ENCODE assay signal across 22 mouse cellular contexts in genomic region chr2:71246096-71246495, GRCm38 (mm10). TPM values are rescaled to one million over a fixed set of nuclear protein-coding genes. Genes with fewer than 3 reads are reported as not detected.
A peak's percentile ranks its signal among the peaks of the same experiment; 100 is the strongest.
DNase-seq lines count a peak whose midpoint lies in the region; ATAC-seq and TF ChIP-seq lines count a peak whose summit lies in the region.
"Had no signal": no experiment of that assay in that cellular context is flagged by ENCODE, and none has a peak within 500 bp of the region (broad histone marks: within the 10 kb centered on the region; RNA-seq: fewer than 3 reads in every experiment).

No protein-coding gene starts in this region.

- H3K4me2 ChIP-seq in forebrain, embryonic 13.5 days, result no peak overlapping the region
- H3K4me2 ChIP-seq in forebrain, postnatal 0 days (ENCODE audit: low read depth), result no peak overlapping the region
- H3K4me2 ChIP-seq in hindbrain, embryonic 15.5 days, result no peak overlapping the region
- no peak overlapping the region for H3K4me2 ChIP-seq in hindbrain, embryonic 11.5 days (replicated peaks; ENCODE audit: low read depth, low read length)
- H3K4me2 ChIP-seq in midbrain, embryonic 12.5 days (replicated peaks), result no peak overlapping the region
- H3K4me2 ChIP-seq in midbrain, embryonic 16.5 days (ENCODE audit: low read length), result no peak overlapping the region
- H3K4me2 ChIP-seq: embryonic facial prominence, embryonic 12.5 days; limb, embryonic 13.5 days; liver, embryonic 11.5 days had no signal

- H3K9ac ChIP-seq in forebrain, embryonic 13.5 days, result no peak overlapping the region
- H3K9ac ChIP-seq in forebrain, postnatal 0 days, result no peak overlapping the region
- H3K9ac ChIP-seq in hindbrain, embryonic 15.5 days, result no peak overlapping the region
- H3K9ac ChIP-seq in hindbrain, embryonic 11.5 days (ENCODE audit: low read depth, low read length), result no peak overlapping the region
- H3K9ac ChIP-seq in midbrain, embryonic 12.5 days (replicated peaks), result no peak overlapping the region
- H3K9ac ChIP-seq in midbrain, embryonic 16.5 days (ENCODE audit: low read depth, low read length), result no peak overlapping the region
- H3K9ac ChIP-seq: embryonic facial prominence, embryonic 12.5 days; limb, embryonic 13.5 days had no signal

- 79% methylated on average over 5 of the region's 5 CpGs for WGBS in forebrain, embryonic 13.5 days
- WGBS in forebrain, postnatal 0 days, result 62% methylated on average over 5 of the region's 5 CpGs
- 64% methylated on average over 5 of the region's 5 CpGs for WGBS in hindbrain, embryonic 15.5 days
- 89% methylated on average over 5 of the region's 5 CpGs for WGBS in hindbrain, embryonic 11.5 days
- 88% methylated on average over 5 of the region's 5 CpGs for WGBS in midbrain, embryonic 12.5 days
- 68% methylated on average over 5 of the region's 5 CpGs for WGBS in midbrain, embryonic 16.5 days

- peaks cover 35% of the 10 kb centered on the region for H3K36me3 ChIP-seq in forebrain, embryonic 13.5 days (ENCODE audit: poor library complexity, severe bottlenecking)
- H3K36me3 ChIP-seq in forebrain, postnatal 0 days (ENCODE audit: insufficient read depth), result peaks cover 29% of the 10 kb centered on the region
- H3K36me3 ChIP-seq in hindbrain, embryonic 15.5 days, result peaks cover 34% of the 10 kb centered on the region
- H3K36me3 ChIP-seq in hindbrain, embryonic 11.5 days (ENCODE audit: control insufficient read depth, insufficient read depth, low read length), result peaks cover 4% of the 10 kb centered on the region
- H3K36me3 ChIP-seq in midbrain, embryonic 12.5 days, result peaks cover 49% of the 10 kb centered on the region
- peaks cover 11% of the 10 kb centered on the region for H3K36me3 ChIP-seq in midbrain, embryonic 16.5 days (ENCODE audit: control insufficient read depth, insufficient read depth, low read length)

- no peak overlapping the region for H3K4me3 ChIP-seq in forebrain, embryonic 13.5 days
- no peak overlapping the region for H3K4me3 ChIP-seq in forebrain, postnatal 0 days (ENCODE audit: low read depth, low read length)
- H3K4me3 ChIP-seq in hindbrain, embryonic 15.5 days, result no peak overlapping the region
- H3K4me3 ChIP-seq in hindbrain, embryonic 11.5 days (ENCODE audit: low read depth, low read length), result no peak overlapping the region
- H3K4me3 ChIP-seq in midbrain, embryonic 12.5 days, result no peak overlapping the region
- no peak overlapping the region for H3K4me3 ChIP-seq in midbrain, embryonic 16.5 days (ENCODE audit: low read depth, low read length)
- H3K4me3 ChIP-seq: embryonic facial prominence, embryonic 12.5 days; limb, embryonic 13.5 days had no signal

- no peak for DNase-seq in forebrain, postnatal 0 days
- DNase-seq in hindbrain, embryonic 11.5 days (ENCODE audit: low spot score), result no peak
- peak; percentile 42 for DNase-seq in brain, adult 2 months (ENCODE audit: low read depth, low spot score)
- no peak for DNase-seq in B cell, adult 2 months
- DNase-seq: adrenal gland, postnatal 10 days; gastrocnemius, postnatal 14 days; heart, postnatal 14 days; kidney, adult 9 months; kidney, postnatal 10 days; lung, postnatal 36 days; thymus, adult 18-20 months; thymus, postnatal 25 days had no signal

- no peak for ATAC-seq in forebrain, embryonic 13.5 days
- no peak for ATAC-seq in forebrain, postnatal 0 days
- no peak for ATAC-seq in hindbrain, embryonic 15.5 days (ENCODE audit: low FRiP score, low read depth)
- no peak for ATAC-seq in hindbrain, embryonic 11.5 days (ENCODE audit: low FRiP score)
- ATAC-seq in midbrain, embryonic 12.5 days (ENCODE audit: low FRiP score, low read depth), result no peak
- no peak for ATAC-seq in midbrain, embryonic 16.5 days
- ATAC-seq: intestine, postnatal 0 days; Patski had no signal

- TF ChIP-seq CTCF in forebrain, postnatal 0 days (IDR thresholded peaks at IDR 0.05; ENCODE audit: low read depth), result no peak

- H3K4me1 ChIP-seq in forebrain, embryonic 13.5 days, result peaks cover 33% of the 10 kb centered on the region
- peaks cover 16% of the 10 kb centered on the region; the same call in 1 of the 2 replicates for H3K4me1 ChIP-seq in forebrain, postnatal 0 days (ENCODE audit: insufficient read depth)
- peaks cover 26% of the 10 kb centered on the region for H3K4me1 ChIP-seq in hindbrain, embryonic 15.5 days (replicated peaks)
- no peaks in the 10 kb centered on the region; the same call in 1 of the 2 replicates for H3K4me1 ChIP-seq in hindbrain, embryonic 11.5 days (replicated peaks; ENCODE audit: control insufficient read depth, insufficient read depth, low read length)
- peaks cover 20% of the 10 kb centered on the region; the same call in 1 of the 2 replicates for H3K4me1 ChIP-seq in midbrain, embryonic 12.5 days
- H3K4me1 ChIP-seq in midbrain, embryonic 16.5 days (ENCODE audit: control insufficient read depth, insufficient read depth, low read length), result peaks cover 10% of the 10 kb centered on the region
- H3K4me1 ChIP-seq: embryonic facial prominence, embryonic 12.5 days; limb, embryonic 13.5 days had no signal

- H3K9me3 ChIP-seq in forebrain, embryonic 13.5 days (replicated peaks), result no peaks in the 10 kb centered on the region
- no peaks in the 10 kb centered on the region for H3K9me3 ChIP-seq in forebrain, postnatal 0 days (ENCODE audit: low read length)
- H3K9me3 ChIP-seq in hindbrain, embryonic 15.5 days, result no peaks in the 10 kb centered on the region
- H3K9me3 ChIP-seq in hindbrain, embryonic 11.5 days (ENCODE audit: control insufficient read depth, low read length), result no peaks in the 10 kb centered on the region
- no peaks in the 10 kb centered on the region for H3K9me3 ChIP-seq in midbrain, embryonic 12.5 days
- no peaks in the 10 kb centered on the region for H3K9me3 ChIP-seq in midbrain, embryonic 16.5 days (replicated peaks; ENCODE audit: control insufficient read depth, low read length, poor library complexity, severe bottlenecking)
- H3K9me3 ChIP-seq: embryonic facial prominence, embryonic 12.5 days; limb, embryonic 13.5 days had no signal

- H3K27me3 ChIP-seq in forebrain, embryonic 13.5 days, result no peaks in the 10 kb centered on the region
- H3K27me3 ChIP-seq in forebrain, postnatal 0 days (ENCODE audit: insufficient read depth, low read length), result no peaks in the 10 kb centered on the region
- no peaks in the 10 kb centered on the region for H3K27me3 ChIP-seq in hindbrain, embryonic 15.5 days
- H3K27me3 ChIP-seq in hindbrain, embryonic 11.5 days (ENCODE audit: control insufficient read depth, insufficient read depth, low read length), result no peaks in the 10 kb centered on the region
- no peaks in the 10 kb centered on the region for H3K27me3 ChIP-seq in midbrain, embryonic 12.5 days
- no peaks in the 10 kb centered on the region for H3K27me3 ChIP-seq in midbrain, embryonic 16.5 days (ENCODE audit: control insufficient read depth, insufficient read depth, low read depth, low read length)
- H3K27me3 ChIP-seq: embryonic facial prominence, embryonic 12.5 days; limb, embryonic 13.5 days; Patski had no signal

- H3K27ac ChIP-seq in forebrain, embryonic 13.5 days, result peak overlapping the region; percentile 69
- no peak overlapping the region for H3K27ac ChIP-seq in forebrain, postnatal 0 days (ENCODE audit: low read depth, low read length)
- 0 out of 2 replicates have a peak overlapping the region, but pooled peaks have one; percentile 3 for H3K27ac ChIP-seq in hindbrain, embryonic 15.5 days (replicated peaks)
- no peak overlapping the region for H3K27ac ChIP-seq in hindbrain, embryonic 11.5 days (ENCODE audit: low read depth, low read length)
- H3K27ac ChIP-seq in midbrain, embryonic 12.5 days (replicated peaks), result 0 out of 2 replicates have a peak overlapping the region, but pooled peaks have one; percentile 25
- no peak overlapping the region; the same call in 1 of the 2 replicates for H3K27ac ChIP-seq in midbrain, embryonic 16.5 days (ENCODE audit: low read length)
- H3K27ac ChIP-seq: embryonic facial prominence, embryonic 12.5 days; limb, embryonic 13.5 days; stomach, postnatal 0 days had no signal

RNA-seq across cellular contexts. Expression of gene Dync1i2, which starts 34.6 kb away (rescaled TPM):
- polyA plus RNA-seq in forebrain, embryonic 13.5 days (2015; fragmentation: Nextera tagmentation; extraction: Ambion mirVana), result 177 and 182 TPM in 2 replicates
- total RNA-seq in forebrain, postnatal 0 days (2014; rRNA removed), result 207 and 241 TPM in 2 replicates
- polyA plus RNA-seq in forebrain, postnatal 0 days (2015; fragmentation: Nextera tagmentation; extraction: Ambion mirVana), result 189 and 197 TPM in 2 replicates
- polyA plus RNA-seq in hindbrain, embryonic 15.5 days (2015; fragmentation: Nextera tagmentation; extraction: Ambion mirVana), result 159 and 166 TPM in 2 replicates
- polyA plus RNA-seq in hindbrain, embryonic 11.5 days (2014; fragmentation: Nextera tagmentation; extraction: Ambion mirVana), result 166 and 195 TPM in 2 replicates
- polyA plus RNA-seq in midbrain, embryonic 12.5 days (2016; fragmentation: Nextera tagmentation; extraction: Ambion mirVana), result 159 and 166 TPM in 2 replicates
- polyA plus RNA-seq in midbrain, embryonic 16.5 days (2015; fragmentation: Nextera tagmentation; extraction: Ambion mirVana), result 190 and 199 TPM in 2 replicates

Comparison
In these comparisons a context has a peak if more than half of its experiments do, and no peak if none do; other contexts are left out.
1. H3K27ac ChIP-seq: peak in forebrain, embryonic 13.5 days (single experiment), hindbrain, embryonic 15.5 days (single experiment) and midbrain, embryonic 12.5 days (single experiment); none in forebrain, postnatal 0 days (single experiment), hindbrain, embryonic 11.5 days (single experiment) and midbrain, embryonic 16.5 days (single experiment).